Mouse (Mus musculus): ENCODE measurements at regions not wholly inside any gene's neighbourhood (a gene's known extent, or its start where the extent isn't known, plus 50 kb on each side); places are given as distances from the start of the nearest gene placed in this dataset.

GRCm38 (mm10) chr16:29964563-29964962, 99.6 kb upstream of the Hes1 start:
- no peak overlapping the region for H3K4me3 ChIP-seq (ENCODE audit: insufficient read depth, low read depth, low read length)
- no peak overlapping the region for H3K27ac ChIP-seq (ENCODE audit: insufficient read depth, low read depth, low read length)
- no peak for TF ChIP-seq CTCF (IDR thresholded peaks at IDR 0.05; ENCODE audit: insufficient read depth, low read depth, low read length)
- TF ChIP-seq POLR2A (IDR thresholded peaks at IDR 0.05; ENCODE audit: insufficient read depth, low read depth, low read length), result no peak
- no peaks in the 10 kb centered on the region for H3K4me1 ChIP-seq (ENCODE audit: control insufficient read depth, insufficient read depth, low read length)
- 94% methylated on average over 8 of the region's 8 CpGs for WGBS

- no peak overlapping the region for H3K4me3 ChIP-seq (ENCODE audit: insufficient read depth, low read depth, low read length)
- TF ChIP-seq CTCF (IDR thresholded peaks at IDR 0.05; ENCODE audit: insufficient read depth, low read depth, low read length), result no peak
- no peak for TF ChIP-seq POLR2A (IDR thresholded peaks at IDR 0.05; ENCODE audit: insufficient read depth, low read depth, low read length)
- H3K4me1 ChIP-seq (ENCODE audit: control insufficient read depth, insufficient read depth, low read length), result no peaks in the 10 kb centered on the region
- 79% methylated on average over 5 of the region's 5 CpGs for WGBS
- no peak overlapping the region for H3K27ac ChIP-seq (ENCODE audit: insufficient read depth, low read depth, low read length)
These were observed 95.4 kb upstream of the Hes1 start for GRCm38 (mm10) chr16:29968743-29969142.

- Histone ChIP-seq H3K27ac (ENCODE audit: insufficient read depth, low read depth, low read length) (no peak overlapping the region), H3K4me1 (ENCODE audit: control insufficient read depth, insufficient read depth, low read length) (no peaks in the 10 kb centered on the region), H3K4me3 (ENCODE audit: insufficient read depth, low read depth, low read length) (no peak overlapping the region)
- TF ChIP-seq CTCF (IDR thresholded peaks at IDR 0.05; ENCODE audit: insufficient read depth, low read depth, low read length), result no peak
- 43% methylated on average over 1 of the region's 1 CpGs for WGBS
These were observed 91.4 kb upstream of the Hes1 start for GRCm38 (mm10) chr16:29972741-29973141.

GRCm38 (mm10) chr16:29973250-29973649, 90.9 kb upstream of the Hes1 start:
- TF ChIP-seq CTCF (IDR thresholded peaks at IDR 0.05; ENCODE audit: insufficient read depth, low read depth, low read length) (no peak), POLR2A (IDR thresholded peaks at IDR 0.05; ENCODE audit: insufficient read depth, low read depth, low read length) (no peak)
- H3K27ac ChIP-seq (ENCODE audit: insufficient read depth, low read depth, low read length), result no peak overlapping the region
- H3K4me1 ChIP-seq (ENCODE audit: control insufficient read depth, insufficient read depth, low read length), result no peaks in the 10 kb centered on the region
- 86% methylated on average over 7 of the region's 7 CpGs for WGBS
- H3K4me3 ChIP-seq (ENCODE audit: insufficient read depth, low read depth, low read length), result no peak overlapping the region

GRCm38 (mm10) chr16:29975800-29976199, 88.4 kb upstream of the Hes1 start:
- H3K4me3 ChIP-seq (ENCODE audit: insufficient read depth, low read depth, low read length), result no peak overlapping the region
- 95% methylated on average over 3 of the region's 3 CpGs for WGBS

GRCm38 (mm10) chr16:29977011-29977410, 87.2 kb upstream of the Hes1 start:
- 76% methylated on average over 3 of the region's 3 CpGs for WGBS
- Histone ChIP-seq H3K4me1 (ENCODE audit: control insufficient read depth, insufficient read depth, low read length) (no peaks in the 10 kb centered on the region), H3K27ac (ENCODE audit: insufficient read depth, low read depth, low read length) (no peak overlapping the region), H3K4me3 (ENCODE audit: insufficient read depth, low read depth, low read length) (no peak overlapping the region)
- no peak for TF ChIP-seq CTCF (IDR thresholded peaks at IDR 0.05; ENCODE audit: insufficient read depth, low read depth, low read length)
- TF ChIP-seq POLR2A (IDR thresholded peaks at IDR 0.05; ENCODE audit: insufficient read depth, low read depth, low read length), result no peak

More at GRCm38 (mm10) chr16:29975800-29976199, 88.4 kb upstream of the Hes1 start:
- H3K27ac ChIP-seq (ENCODE audit: insufficient read depth, low read depth, low read length), result no peak overlapping the region
- no peaks in the 10 kb centered on the region for H3K4me1 ChIP-seq (ENCODE audit: control insufficient read depth, insufficient read depth, low read length)
- TF ChIP-seq CTCF (IDR thresholded peaks at IDR 0.05; ENCODE audit: insufficient read depth, low read depth, low read length), result no peak
- no peak for TF ChIP-seq POLR2A (IDR thresholded peaks at IDR 0.05; ENCODE audit: insufficient read depth, low read depth, low read length)

- Histone ChIP-seq H3K4me1 (ENCODE audit: control insufficient read depth, insufficient read depth, low read length) (no peaks in the 10 kb centered on the region), H3K4me3 (ENCODE audit: insufficient read depth, low read depth, low read length) (no peak overlapping the region), H3K27ac (ENCODE audit: insufficient read depth, low read depth, low read length) (no peak overlapping the region)
- 77% methylated on average over 8 of the region's 8 CpGs for WGBS
- no peak for TF ChIP-seq POLR2A (IDR thresholded peaks at IDR 0.05; ENCODE audit: insufficient read depth, low read depth, low read length)
- TF ChIP-seq CTCF (IDR thresholded peaks at IDR 0.05; ENCODE audit: insufficient read depth, low read depth, low read length), result no peak
These were observed 86.5 kb upstream of the Hes1 start for GRCm38 (mm10) chr16:29977711-29978110.

GRCm38 (mm10) chr16:29979066-29979465, 85.1 kb upstream of the Hes1 start:
- no peaks in the 10 kb centered on the region for H3K4me1 ChIP-seq (ENCODE audit: control insufficient read depth, insufficient read depth, low read length)
- TF ChIP-seq CTCF (IDR thresholded peaks at IDR 0.05; ENCODE audit: insufficient read depth, low read depth, low read length) (no peak), POLR2A (IDR thresholded peaks at IDR 0.05; ENCODE audit: insufficient read depth, low read depth, low read length) (no peak)
- no peak overlapping the region for H3K27ac ChIP-seq (ENCODE audit: insufficient read depth, low read depth, low read length)
- H3K4me3 ChIP-seq (ENCODE audit: insufficient read depth, low read depth, low read length), result no peak overlapping the region
- WGBS, result 88% methylated on average over 7 of the region's 7 CpGs

GRCm38 (mm10) chr16:29981543-29981942, 82.6 kb upstream of the Hes1 start:
- Histone ChIP-seq H3K4me1 (ENCODE audit: control insufficient read depth, insufficient read depth, low read length) (no peaks in the 10 kb centered on the region), H3K27ac (ENCODE audit: insufficient read depth, low read depth, low read length) (no peak overlapping the region), H3K4me3 (ENCODE audit: insufficient read depth, low read depth, low read length) (no peak overlapping the region)
- TF ChIP-seq CTCF (IDR thresholded peaks at IDR 0.05; ENCODE audit: insufficient read depth, low read depth, low read length), result no peak
- no peak for TF ChIP-seq POLR2A (IDR thresholded peaks at IDR 0.05; ENCODE audit: insufficient read depth, low read depth, low read length)
- WGBS, result 92% methylated on average over 7 of the region's 7 CpGs

GRCm38 (mm10) chr16:29982224-29982785, 81.9 kb upstream of the Hes1 start:
- WGBS, result 92% methylated on average over 8 of the region's 8 CpGs
- no peak overlapping the region for H3K4me3 ChIP-seq (ENCODE audit: insufficient read depth, low read depth, low read length)
- no peaks in the 10 kb centered on the region for H3K4me1 ChIP-seq (ENCODE audit: control insufficient read depth, insufficient read depth, low read length)
- no peak overlapping the region for H3K27ac ChIP-seq (ENCODE audit: insufficient read depth, low read depth, low read length)
- TF ChIP-seq POLR2A (IDR thresholded peaks at IDR 0.05; ENCODE audit: insufficient read depth, low read depth, low read length), result no peak
- TF ChIP-seq CTCF (IDR thresholded peaks at IDR 0.05; ENCODE audit: insufficient read depth, low read depth, low read length), result no peak
